Mouse (Mus musculus) heart, embryonic 13.5 days (tissue): ENCODE results near the gene Arhgap27. TPM values are rescaled to one million over a fixed set of nuclear protein-coding genes. Genes with fewer than 3 reads are reported as not detected.
A peak's percentile ranks its signal among the peaks of the same experiment; 100 is the strongest.

ENCODE experiments used
- ATAC-seq: fragments of 200-750 bp; cut with Nextera tagmentation; 2 replicates; pipeline ENCODE4 v1.8.0; 2017; ENCODE audit warnings: moderate TSS enrichment; ENCODE audit not compliant: insufficient number of reproducible peaks, low FRiP score, low TSS enrichment; ENCODE audit errors: extremely low read depth
- H3K27ac ChIP-seq: fragments of 300-500 bp; sonication (generic); replicated peaks from 2 replicates; pipeline ENCODE4 v1.5.1; 2015; ENCODE audit warnings: moderate library complexity, mild to moderate bottlenecking, inconsistent platforms
- H3K27me3 ChIP-seq: fragments of 300-500 bp; sonication (generic); replicated peaks from 2 replicates; pipeline ENCODE4 v1.6.1; 2015; ENCODE audit warnings: mild to moderate bottlenecking, inconsistent platforms
- H3K36me3 ChIP-seq: fragments of 300-500 bp; sonication (generic); 2 replicates; pipeline ENCODE4 v1.6.1; 2015; ENCODE audit warnings: mild to moderate bottlenecking, inconsistent platforms
- H3K4me1 ChIP-seq: fragments of 300-500 bp; sonication (generic); 2 replicates; pipeline ENCODE4 v1.6.1; 2015; ENCODE audit warnings: inconsistent platforms
- H3K4me2 ChIP-seq: fragments of 300-500 bp; sonication (generic); 2 replicates; pipeline ENCODE4 v1.6.1; 2015; ENCODE audit warnings: inconsistent platforms, mild to moderate bottlenecking, moderate library complexity
- H3K4me3 ChIP-seq: fragments of 300-500 bp; sonication (generic); 2 replicates; pipeline ENCODE4 v1.5.1; 2015; ENCODE audit warnings: moderate library complexity, mild to moderate bottlenecking, inconsistent platforms
- H3K9ac ChIP-seq: fragments of 300-500 bp; sonication (generic); 2 replicates; pipeline ENCODE4 v1.6.1; 2015; ENCODE audit warnings: inconsistent platforms, mild to moderate bottlenecking, moderate library complexity
- H3K9me3 ChIP-seq: fragments of 300-500 bp; sonication (generic); 2 replicates; pipeline ENCODE4 v1.6.1; 2016; ENCODE audit warnings: inconsistent platforms
- WGBS: fragments of 180-500 bp; shearing (Covaris S2); methylation state at CpG from one replicate; pipeline ENCODE4 v1.1.7; 2015; ENCODE audit warnings: mixed read lengths; 5-methylcytosine and 5-hydroxymethylcytosine counted together
- polyA plus RNA-seq: library from polyadenylated mRNA; unstranded; fragments of >200 nt; fragmentation: Nextera tagmentation; extraction: Ambion mirVana; gene quantifications from 2 replicates; pipeline ENCODE4 v1.2.1, GENCODE M21; 2015

Gene Arhgap27
- polyA plus RNA-seq, 1 experiment from 2014 or later, result 5.8 TPM

GRCm38 (mm10) chr11:103340677-103341076 lies 22.8 kb downstream of the Arhgap27 start:
- Histone ChIP-seq H3K4me3 (no peak overlapping the region), H3K27ac (no peak overlapping the region), H3K27me3 (peaks cover 26% of the 10 kb centered on the region), H3K9me3 (no peaks in the 10 kb centered on the region), H3K36me3 (no peaks in the 10 kb centered on the region), H3K4me2 (no peak overlapping the region), H3K4me1 (peaks cover 24% of the 10 kb centered on the region), H3K9ac (no peak overlapping the region)
- 49% methylated on average over 7 of the region's 7 CpGs for WGBS
- ATAC-seq, result no peak

GRCm38 (mm10) chr11:103340130-103340529 lies 23.4 kb downstream of the Arhgap27 start:
- peak overlapping the region; percentile 45; the same call in 1 of the 2 replicates for H3K9ac ChIP-seq
- peak overlapping the region; percentile 30 for H3K4me3 ChIP-seq
- WGBS, result 56% methylated on average over 19 of the region's 19 CpGs
- peaks cover 22% of the 10 kb centered on the region for H3K4me1 ChIP-seq
- H3K4me2 ChIP-seq, result peak overlapping the region; percentile 54
- no peak overlapping the region for H3K27ac ChIP-seq
- ATAC-seq, result no peak
- no peaks in the 10 kb centered on the region for H3K9me3 ChIP-seq
- peaks cover 29% of the 10 kb centered on the region for H3K27me3 ChIP-seq
- H3K36me3 ChIP-seq, result no peaks in the 10 kb centered on the region

- Histone ChIP-seq H3K4me2 (peak overlapping the region; percentile 54), H3K36me3 (no peaks in the 10 kb centered on the region), H3K27me3 (peaks cover 35% of the 10 kb centered on the region), H3K27ac (no peak overlapping the region), H3K9ac (peak overlapping the region; percentile 45; the same call in 1 of the 2 replicates), H3K4me3 (peak overlapping the region; percentile 30), H3K9me3 (no peaks in the 10 kb centered on the region), H3K4me1 (peaks cover 22% of the 10 kb centered on the region)
- whole genome bisulfite sequencing, result 50% methylated on average over 19 of the region's 19 CpGs
- ATAC-seq, result no peak
Observed at GRCm38 (mm10) chr11:103339414-103340119, 23.9 kb downstream of the Arhgap27 start.

- Histone ChIP-seq H3K4me1 (peaks cover 16% of the 10 kb centered on the region), H3K4me2 (no peak overlapping the region), H3K27me3 (peaks cover 44% of the 10 kb centered on the region), H3K4me3 (no peak overlapping the region), H3K27ac (no peak overlapping the region), H3K9me3 (no peaks in the 10 kb centered on the region), H3K9ac (no peak overlapping the region), H3K36me3 (no peaks in the 10 kb centered on the region)
- ATAC-seq, result no peak
- 77% methylated on average over 6 of the region's 6 CpGs for WGBS
Observed at GRCm38 (mm10) chr11:103338671-103339070, 24.8 kb downstream of the Arhgap27 start.

- Histone ChIP-seq H3K4me3 (no peak overlapping the region), H3K4me1 (peaks cover 17% of the 10 kb centered on the region), H3K27ac (no peak overlapping the region), H3K9me3 (no peaks in the 10 kb centered on the region), H3K36me3 (no peaks in the 10 kb centered on the region), H3K27me3 (peaks cover 49% of the 10 kb centered on the region), H3K9ac (no peak overlapping the region), H3K4me2 (no peak overlapping the region)
- 75% methylated on average over 7 of the region's 7 CpGs for WGBS
- ATAC-seq, result no peak
Observed at GRCm38 (mm10) chr11:103338119-103338518, 25.4 kb downstream of the Arhgap27 start.

- Histone ChIP-seq H3K27me3 (peaks cover 57% of the 10 kb centered on the region), H3K9ac (no peak overlapping the region), H3K9me3 (no peaks in the 10 kb centered on the region), H3K4me1 (peaks cover 19% of the 10 kb centered on the region), H3K4me2 (no peak overlapping the region), H3K4me3 (no peak overlapping the region), H3K36me3 (no peaks in the 10 kb centered on the region), H3K27ac (no peak overlapping the region)
- no peak for ATAC-seq
- WGBS, result 90% methylated on average over 2 of the region's 2 CpGs
Observed at GRCm38 (mm10) chr11:103337180-103337579, 26.3 kb downstream of the Arhgap27 start.

- H3K36me3 ChIP-seq, result no peaks in the 10 kb centered on the region
- H3K9ac ChIP-seq, result no peak overlapping the region
- H3K4me3 ChIP-seq, result no peak overlapping the region
- H3K27ac ChIP-seq, result no peak overlapping the region
- H3K4me1 ChIP-seq, result peaks cover 19% of the 10 kb centered on the region
- H3K4me2 ChIP-seq, result no peak overlapping the region
- H3K9me3 ChIP-seq, result no peaks in the 10 kb centered on the region
- WGBS, result 80% methylated on average over 5 of the region's 5 CpGs
- H3K27me3 ChIP-seq, result peaks cover 63% of the 10 kb centered on the region
- no peak for ATAC-seq
Observed at GRCm38 (mm10) chr11:103335561-103335960, 27.9 kb downstream of the Arhgap27 start.

GRCm38 (mm10) chr11:103334925-103335324 lies 28.6 kb downstream of the Arhgap27 start:
- no peak overlapping the region for H3K4me3 ChIP-seq
- H3K4me1 ChIP-seq, result peaks cover 17% of the 10 kb centered on the region
- H3K27ac ChIP-seq, result no peak overlapping the region
- ATAC-seq, result no peak
- H3K9me3 ChIP-seq, result no peaks in the 10 kb centered on the region
- H3K36me3 ChIP-seq, result no peaks in the 10 kb centered on the region
- WGBS, result 84% methylated on average over 9 of the region's 9 CpGs
- no peak overlapping the region for H3K9ac ChIP-seq
- peaks cover 57% of the 10 kb centered on the region for H3K27me3 ChIP-seq
- no peak overlapping the region for H3K4me2 ChIP-seq

- ATAC-seq, result no peak
- Histone ChIP-seq H3K27me3 (peaks cover 48% of the 10 kb centered on the region), H3K27ac (no peak overlapping the region), H3K4me3 (peak overlapping the region; percentile 44), H3K9me3 (no peaks in the 10 kb centered on the region), H3K9ac (peak overlapping the region; percentile 48), H3K4me2 (peak overlapping the region; percentile 70), H3K36me3 (no peaks in the 10 kb centered on the region), H3K4me1 (peaks cover 13% of the 10 kb centered on the region)
- WGBS, result 21% methylated on average over 40 of the region's 40 CpGs
Observed at GRCm38 (mm10) chr11:103333719-103334398, 29.6 kb downstream of the Arhgap27 start.

- Histone ChIP-seq H3K4me3 (peak overlapping the region; percentile 44), H3K4me2 (peak overlapping the region; percentile 70), H3K27ac (no peak overlapping the region), H3K27me3 (peaks cover 40% of the 10 kb centered on the region), H3K36me3 (no peaks in the 10 kb centered on the region), H3K4me1 (peaks cover 13% of the 10 kb centered on the region), H3K9me3 (no peaks in the 10 kb centered on the region), H3K9ac (peak overlapping the region; percentile 48)
- WGBS, result 22% methylated on average over 34 of the region's 34 CpGs
- no peak for ATAC-seq
Observed at GRCm38 (mm10) chr11:103332890-103333651, 30.4 kb downstream of the Arhgap27 start.

GRCm38 (mm10) chr11:103332186-103332889 lies 31.2 kb downstream of the Arhgap27 start:
- WGBS, result 25% methylated on average over 18 of the region's 18 CpGs

More at GRCm38 (mm10) chr11:103332186-103332889, 31.2 kb downstream of the Arhgap27 start:
- Histone ChIP-seq H3K27me3 (peaks cover 37% of the 10 kb centered on the region), H3K4me2 (peak overlapping the region; percentile 70), H3K9ac (peak overlapping the region; percentile 48; the same call in 1 of the 2 replicates), H3K36me3 (no peaks in the 10 kb centered on the region), H3K9me3 (no peaks in the 10 kb centered on the region), H3K4me3 (peak overlapping the region; percentile 44), H3K27ac (no peak overlapping the region), H3K4me1 (peaks cover 13% of the 10 kb centered on the region)
- no peak for ATAC-seq
